Mouse (Mus musculus) embryonic stem cell, embryonic (primary cell): ENCODE results near the gene Prss12.

ENCODE experiments used
- CTCF ChIA-PET, 4 experiments: fragments of 300-600 bp in 2 of 4; fragments of 350-600 bp in 2 of 4; sonication (Branson Sonifier 250); formaldehyde crosslinking; loops; one replicate each; lab custom pipeline; 2022; ENCODE audit warnings: inconsistent platforms in 2 of 4; lab: Charles Lee
- POLR2A ChIA-PET, 4 experiments: fragments of 300-600 bp in 2 of 4; fragments of 350-600 bp in 2 of 4; sonication (Branson Sonifier 250); formaldehyde crosslinking; loops; one replicate each; lab custom pipeline; 2022; ENCODE audit warnings: antibody characterized with exemption in 4 of 4, inconsistent platforms in 1 of 4; lab: Charles Lee

Gene Prss12

DNA sequence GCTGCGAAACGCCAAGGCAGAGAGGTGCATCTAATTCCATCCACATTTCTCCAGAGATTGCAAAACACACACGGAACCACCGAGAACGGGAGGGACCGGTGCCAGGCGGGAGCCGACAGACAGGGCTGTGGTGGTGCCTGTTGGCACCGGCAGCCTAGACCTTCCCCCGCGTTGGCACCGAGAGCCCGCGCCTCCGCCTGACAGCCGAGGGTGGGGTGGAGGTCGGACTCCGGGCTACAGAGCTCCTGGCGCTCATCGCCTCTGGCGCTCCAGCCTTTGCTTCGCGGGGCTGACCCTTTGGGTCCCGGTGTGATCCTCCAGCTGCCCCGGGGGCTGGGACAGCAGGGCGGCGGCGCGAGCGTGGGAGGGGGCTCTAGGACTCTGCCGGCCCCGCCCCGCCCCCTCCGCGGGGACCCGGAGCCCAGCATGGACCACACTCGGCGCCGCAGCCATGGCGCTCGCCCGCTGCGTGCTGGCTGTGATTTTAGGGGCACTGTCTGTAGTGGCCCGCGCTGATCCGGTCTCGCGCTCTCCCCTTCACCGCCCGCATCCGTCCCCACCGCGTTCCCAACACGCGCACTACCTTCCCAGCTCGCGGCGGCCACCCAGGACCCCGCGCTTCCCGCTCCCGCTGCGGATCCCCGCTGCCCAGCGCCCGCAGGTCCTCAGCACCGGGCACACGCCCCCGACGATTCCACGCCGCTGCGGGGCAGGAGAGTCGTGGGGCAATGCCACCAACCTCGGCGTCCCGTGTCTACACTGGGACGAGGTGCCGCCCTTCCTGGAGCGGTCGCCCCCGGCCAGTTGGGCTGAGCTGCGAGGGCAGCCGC, at the start of gene Prss12:
Gene Prss12, plus strand, starts transcription at position 206 of the 830 bp plus-strand sequence.
- POLR2A ChIA-PET = interaction anchor here in 3 of 4 experiments (0.7 to 5.8 kb wide), 7 partner anchors 9 to 511 kb away, joined by 3 to 46 read pairs (median 5); no protein-coding TSS in a partner anchor
- CTCF ChIA-PET = interaction anchor here in 2 of 4 experiments (0.6 to 1.0 kb wide), 2 partner anchors 75 to 216 kb away, joined by 3 to 10 read pairs; no protein-coding TSS in a partner anchor

DNA sequence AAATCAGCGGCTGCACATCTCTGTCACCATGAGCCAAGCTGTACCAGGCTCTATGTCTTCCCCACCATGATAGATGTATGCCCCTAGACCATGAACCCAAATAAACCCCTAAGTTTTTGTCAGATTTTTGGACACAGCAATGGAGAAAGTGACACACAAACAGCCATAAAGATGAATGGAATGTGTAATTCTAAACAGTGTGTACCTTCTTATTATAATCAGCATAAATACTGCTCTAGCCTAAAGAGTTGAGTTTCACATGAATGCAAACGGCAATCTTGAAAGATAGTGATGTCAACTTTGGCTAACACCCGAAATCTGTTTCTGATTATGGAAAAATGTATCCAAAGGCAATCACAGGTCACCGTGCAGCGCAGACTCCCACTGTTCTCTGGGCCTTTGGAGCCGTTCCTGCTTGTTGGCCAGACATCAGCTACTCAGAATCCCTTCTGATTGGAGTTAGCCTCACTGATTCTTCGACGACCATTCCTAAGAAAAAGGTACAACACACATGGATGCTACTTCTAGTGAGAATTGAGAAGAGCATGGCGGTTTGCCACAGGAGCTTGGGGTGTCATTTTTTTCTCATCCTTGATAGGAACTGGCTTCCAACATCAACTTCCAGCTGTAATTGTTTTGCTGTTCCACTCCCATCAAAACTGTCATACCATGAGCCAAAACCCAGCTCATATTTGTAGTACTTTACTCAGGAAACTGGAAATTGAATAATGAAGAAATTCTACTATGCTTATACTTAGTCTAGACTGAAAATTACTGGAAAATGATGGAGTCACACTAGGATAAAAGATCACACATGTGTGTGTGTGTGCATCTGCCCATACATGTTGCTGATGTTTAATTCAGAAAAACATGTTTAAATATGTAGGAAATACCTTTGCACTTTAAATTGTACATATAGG, 48.9 kb upstream of the Prss12 start:
- ChIA-PET POLR2A (interaction anchor here in 1 of 4 experiments (2.6 kb wide), 1 partner anchor 111 kb away, joined by 9 read pairs; no protein-coding TSS in a partner anchor), CTCF (no interaction called here)

- POLR2A ChIA-PET = interaction anchor here in 1 of 4 experiments (0.6 kb wide), 1 partner anchor 889 kb away, joined by 3 read pairs; no protein-coding TSS in a partner anchor
- CTCF ChIA-PET = no interaction called here
Observed at GRCm38 (mm10) chr3:123404945-123405344, 41.8 kb upstream of the Prss12 start.

DNA sequence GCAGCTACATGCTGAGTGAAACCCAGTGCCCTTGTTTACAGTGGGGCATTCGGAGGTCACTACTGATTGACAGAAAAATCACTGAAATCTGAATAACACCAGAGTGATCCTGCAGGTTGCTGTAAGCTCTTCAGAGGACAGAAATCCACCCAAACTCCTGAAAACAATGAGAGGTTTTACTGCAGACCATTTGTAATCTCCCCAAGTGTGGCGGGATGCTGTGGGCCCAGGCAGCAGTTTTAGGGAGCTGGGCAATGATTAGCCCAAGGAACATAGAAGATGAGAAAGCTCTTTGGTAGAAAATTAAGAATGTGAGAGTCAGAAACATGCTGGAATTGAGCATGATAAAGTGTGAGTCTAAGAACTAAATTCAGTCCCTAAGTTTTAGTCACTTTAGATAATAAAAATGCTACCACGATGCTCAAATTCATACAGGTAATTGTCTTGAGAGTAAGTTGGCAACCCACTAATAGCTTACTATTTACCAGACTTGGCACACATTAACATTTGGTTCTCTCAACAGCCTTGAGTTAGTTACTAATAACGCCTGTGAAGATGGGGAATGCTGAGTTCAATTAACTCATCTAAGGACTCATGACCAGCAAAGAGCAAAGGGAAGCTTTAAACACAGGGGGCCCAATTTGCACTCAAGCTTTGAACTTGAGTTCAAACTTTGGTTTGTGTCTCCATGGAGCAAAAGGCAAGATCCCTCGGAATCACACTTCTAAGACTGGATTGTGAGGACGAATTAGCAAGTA, 34.7 kb upstream of the Prss12 start:
- ChIA-PET CTCF (no interaction called here), POLR2A (no interaction called here)

DNA sequence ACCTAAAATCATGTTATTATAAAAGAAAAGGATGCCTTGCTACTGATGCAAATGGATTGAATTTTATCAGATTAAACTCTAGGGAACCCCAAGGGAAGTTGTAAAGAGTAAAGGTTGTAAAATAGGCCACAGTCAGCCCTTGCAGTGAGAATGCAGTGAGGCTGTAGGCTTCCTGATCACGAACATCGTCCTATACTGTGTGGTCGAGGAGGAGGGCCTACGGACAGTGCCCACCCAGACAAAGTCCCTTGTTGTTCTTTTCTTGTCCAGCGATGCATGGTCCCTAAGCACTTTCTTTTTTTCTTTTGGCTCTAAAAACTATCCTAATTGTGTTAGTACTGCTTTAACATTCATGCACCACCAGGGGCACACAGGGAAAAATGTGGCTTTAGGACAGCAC, 33.5 kb upstream of the Prss12 start:
- ChIA-PET CTCF (no interaction called here), POLR2A (no interaction called here)

DNA sequence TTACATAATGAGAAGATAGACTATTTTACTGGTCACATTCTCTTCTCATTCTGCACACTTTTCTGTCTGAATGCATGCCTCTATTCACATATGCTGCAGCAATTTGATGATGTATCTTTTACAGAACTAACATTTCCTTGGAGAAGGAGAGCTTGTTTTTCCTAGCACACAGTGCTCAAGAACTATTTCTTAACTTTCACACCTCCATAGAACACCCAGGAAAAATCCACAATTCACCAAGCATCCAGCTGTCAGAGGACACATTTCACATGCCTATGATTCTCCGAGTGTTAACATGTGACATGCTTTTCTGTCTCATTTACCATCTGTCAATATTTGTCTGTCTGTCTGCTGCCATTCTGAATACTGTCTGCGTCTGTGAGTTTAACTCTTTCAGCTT, 21.1 kb upstream of the Prss12 start:
- POLR2A ChIA-PET = interaction anchor here in 1 of 4 experiments (1.4 kb wide), 1 partner anchor 83 kb away, joined by 4 read pairs; no protein-coding TSS in a partner anchor
- CTCF ChIA-PET = no interaction called here

DNA sequence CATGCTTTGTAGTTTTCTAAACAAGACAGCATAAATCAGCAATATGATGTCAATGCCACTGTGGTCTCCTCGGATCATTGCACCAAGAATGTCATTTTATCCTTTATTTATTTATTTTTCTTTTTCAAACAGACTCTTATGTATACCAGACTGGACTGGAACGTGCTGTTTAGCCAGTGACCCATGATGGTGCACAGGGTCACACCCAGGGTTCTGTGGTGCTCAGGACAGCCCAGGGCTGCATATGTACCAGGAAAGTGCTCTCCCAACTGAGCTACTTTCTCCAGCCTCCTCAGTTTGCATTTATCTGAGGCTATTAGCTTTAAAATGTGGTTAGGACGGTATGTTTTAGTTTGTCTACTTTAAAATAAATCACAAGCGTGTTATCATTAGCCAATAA, 18.7 kb upstream of the Prss12 start:
- ChIA-PET POLR2A (no interaction called here), CTCF (no interaction called here)

DNA sequence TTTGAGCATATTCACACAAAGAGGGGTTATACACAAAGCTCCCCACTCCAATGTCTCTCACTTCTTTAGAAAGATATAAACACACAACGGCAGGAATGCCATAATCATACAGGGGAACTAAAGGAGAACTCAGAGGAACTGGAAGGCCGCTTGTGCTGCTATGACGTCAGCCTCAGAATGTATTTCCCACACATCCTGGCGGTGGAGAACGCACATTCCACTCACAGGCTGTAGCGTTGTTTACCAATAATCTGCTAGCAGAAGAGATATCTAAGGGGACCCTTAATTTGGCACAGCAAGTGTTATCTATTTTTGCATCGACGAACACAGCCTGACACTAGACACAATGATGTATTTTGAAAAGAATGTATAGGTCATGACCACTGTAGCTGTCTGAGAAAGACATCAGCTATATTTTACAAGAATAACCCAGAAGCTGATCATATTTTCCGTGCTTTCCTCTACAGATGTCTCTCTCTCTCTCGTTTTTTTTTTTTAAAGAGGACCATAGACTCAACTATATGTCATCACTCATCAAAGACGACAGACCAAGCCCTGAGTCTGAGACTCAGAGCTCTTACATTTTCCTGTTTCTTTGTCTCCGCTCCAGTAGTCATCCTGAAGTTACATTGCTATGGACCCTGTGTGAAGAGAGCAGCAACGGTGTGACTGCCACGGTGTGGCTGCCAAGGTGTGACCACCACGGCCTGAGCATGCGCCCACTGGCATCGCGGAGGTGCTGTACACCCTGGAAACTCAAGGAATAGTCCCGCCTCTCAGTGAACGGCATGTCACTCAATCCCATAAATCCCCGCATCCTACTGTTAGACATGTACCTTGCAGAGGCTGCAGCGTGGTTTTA, 16.9 kb upstream of the Prss12 start:
- CTCF ChIA-PET = no interaction called here
- POLR2A ChIA-PET = interaction anchor here in 2 of 4 experiments (0.9 to 1.5 kb wide), 3 partner anchors 9 to 79 kb away, joined by 3 to 5 read pairs (median 4); no protein-coding TSS in a partner anchor

DNA sequence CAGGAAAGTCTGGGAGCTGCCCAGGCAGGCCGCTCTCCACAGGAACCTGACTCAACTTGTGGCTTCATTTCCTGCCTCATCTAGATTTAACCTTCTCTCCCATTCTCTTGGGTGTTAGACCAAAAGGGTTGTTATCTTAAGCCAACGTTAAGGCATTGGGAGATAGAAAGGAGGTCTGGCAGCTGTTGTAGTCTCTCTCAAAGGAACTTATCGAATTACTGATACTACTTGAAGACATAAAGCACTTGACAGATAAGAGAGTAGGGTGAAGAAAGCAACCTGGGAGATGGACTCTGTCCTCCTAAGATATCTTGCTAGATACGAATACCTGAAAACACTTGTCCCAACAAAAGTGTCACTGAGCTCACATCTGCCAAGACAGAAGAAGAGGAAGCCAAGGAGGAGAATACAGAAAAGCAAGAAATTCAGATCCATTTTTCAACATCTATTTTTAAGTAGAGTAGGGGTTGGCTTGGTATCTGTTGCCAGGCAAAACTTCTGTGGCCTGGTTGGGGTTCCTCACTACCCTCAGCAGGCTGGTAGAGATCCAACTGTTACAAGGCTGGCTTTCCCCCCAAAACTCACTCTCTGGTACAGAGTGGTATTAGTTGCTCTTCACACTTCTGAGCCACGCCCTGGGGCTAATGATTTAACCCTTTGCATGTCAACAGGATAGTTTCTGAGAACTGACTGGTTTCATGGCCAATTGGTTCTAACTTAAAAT, 14.6 kb upstream of the Prss12 start:
- ChIA-PET CTCF (no interaction called here), POLR2A (interaction anchor here in 2 of 4 experiments (1.1 to 1.2 kb wide), 2 partner anchors 11 to 76 kb away, joined by 3 read pairs; no protein-coding TSS in a partner anchor)

DNA sequence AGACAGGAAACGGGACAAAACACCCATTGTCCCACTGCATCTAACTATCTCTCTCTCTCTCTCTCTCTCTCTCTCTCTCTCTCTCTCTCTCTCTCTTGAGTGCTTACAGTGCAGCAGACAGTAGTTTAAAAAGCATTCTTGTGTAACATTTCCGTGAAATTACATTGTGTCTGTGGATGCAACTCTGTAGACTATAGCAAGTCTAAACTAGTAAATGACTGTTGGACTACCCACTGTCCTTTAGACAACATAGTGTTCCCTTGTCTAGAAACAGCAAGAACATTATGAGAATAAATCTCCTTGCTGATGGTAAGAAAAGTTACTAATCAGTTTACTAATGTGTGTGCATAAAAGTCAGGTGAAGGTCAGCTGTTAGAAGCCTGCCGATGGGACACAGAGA, 13.4 kb upstream of the Prss12 start:
- ChIA-PET POLR2A (no interaction called here), CTCF (interaction anchor here in 2 of 4 experiments (0.6 kb wide), 2 partner anchors 42 to 83 kb away, joined by 4 to 6 read pairs; no protein-coding TSS in a partner anchor)

GRCm38 (mm10) chr3:123437608-123438007, 9.1 kb upstream of the Prss12 start:
- CTCF ChIA-PET = no interaction called here
- POLR2A ChIA-PET = interaction anchor here in 2 of 4 experiments (1.0 to 1.7 kb wide), 3 partner anchors 8 to 71 kb away, joined by 3 to 4 read pairs (median 3); partner anchors contain the start of gene Prss12 (in 1 of the 2)

DNA sequence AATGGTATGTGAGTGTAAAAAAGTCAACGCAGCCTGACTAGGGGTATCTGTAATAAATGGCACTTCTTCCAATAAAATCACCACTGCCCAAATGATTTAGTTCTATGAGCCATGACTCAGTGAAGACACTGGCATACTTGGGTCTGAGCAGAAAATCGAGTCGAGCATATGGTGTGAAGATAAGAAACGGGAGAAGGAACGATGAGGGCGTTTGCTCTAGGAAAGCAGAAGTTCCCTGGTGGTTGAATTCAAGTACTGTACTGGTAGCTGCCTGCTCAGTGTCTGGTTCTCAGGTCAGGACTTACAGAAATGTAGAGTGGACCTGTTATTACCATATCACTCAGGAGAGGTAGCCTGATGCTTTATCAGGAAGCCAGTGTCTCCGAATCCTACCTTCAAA, 6.2 kb upstream of the Prss12 start:
- POLR2A ChIA-PET = interaction anchor here in 2 of 4 experiments (0.6 to 3.3 kb wide), 6 partner anchors 11 to 68 kb away, joined by 3 to 13 read pairs (median 4); no protein-coding TSS in a partner anchor
- CTCF ChIA-PET = interaction anchor here in 1 of 4 experiments (1.4 kb wide), 1 partner anchor 69 kb away, joined by 4 read pairs; no protein-coding TSS in a partner anchor

DNA sequence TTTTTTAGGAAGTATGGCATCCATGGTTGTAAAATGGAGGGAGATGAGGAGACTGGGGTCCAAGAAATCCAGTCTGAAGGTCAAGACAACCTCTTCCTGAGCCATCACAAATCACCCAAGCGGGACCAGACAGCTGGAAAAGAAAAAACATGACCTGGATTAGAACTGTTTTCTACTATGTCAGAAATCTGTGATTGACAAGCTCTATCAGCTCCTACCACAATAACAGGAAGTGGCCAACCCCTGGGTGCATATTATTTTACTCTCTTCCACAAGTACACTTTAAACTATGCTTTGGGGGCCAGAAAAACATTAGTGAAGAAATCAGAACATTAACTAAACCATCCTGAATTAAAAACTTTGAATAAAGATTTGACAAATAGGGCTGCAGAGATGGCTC, 2.2 kb upstream of the Prss12 start:
- CTCF ChIA-PET = interaction anchor here in 1 of 4 experiments (1.3 kb wide), 1 partner anchor 10 kb away, joined by 4 read pairs; no protein-coding TSS in a partner anchor

DNA sequence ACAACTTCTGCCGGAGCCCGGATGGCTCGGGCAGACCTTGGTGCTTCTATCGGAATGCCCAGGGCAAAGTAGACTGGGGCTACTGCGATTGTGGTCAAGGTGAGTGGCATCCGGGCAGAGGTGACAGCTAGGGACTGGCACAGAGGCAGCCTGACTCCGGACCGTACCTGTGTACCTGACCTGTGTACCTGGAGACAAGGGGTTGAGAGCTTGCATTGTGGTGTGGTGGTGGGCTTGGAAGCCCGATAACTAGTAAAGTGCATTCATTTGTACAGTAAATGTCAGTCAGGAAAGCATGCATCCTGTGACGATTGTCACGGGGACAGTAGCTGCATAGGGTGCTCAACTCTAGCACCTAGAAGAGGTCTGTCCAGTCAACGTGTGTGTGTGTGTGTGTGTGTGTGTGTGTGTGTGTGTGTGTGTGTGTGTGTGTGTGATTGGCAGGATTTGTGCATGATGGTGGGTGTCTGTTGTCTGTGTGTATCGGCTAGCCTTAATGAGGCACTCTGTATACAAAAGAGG, 886 bp downstream of the Prss12 start:
- ChIA-PET POLR2A (interaction anchor here in 3 of 4 experiments (0.7 to 5.8 kb wide), 5 partner anchors 59 to 512 kb away, joined by 3 to 46 read pairs (median 10); no protein-coding TSS in a partner anchor), CTCF (interaction anchor here in 1 of 4 experiments (0.6 kb wide), 1 partner anchor 95 kb away, joined by 3 read pairs; no protein-coding TSS in a partner anchor)

More for the DNA sequence above, 2.2 kb upstream of the Prss12 start:
- POLR2A ChIA-PET = interaction anchor here in 1 of 4 experiments (5.8 kb wide), 1 partner anchor 63 kb away, joined by 46 read pairs; no protein-coding TSS in a partner anchor

DNA sequence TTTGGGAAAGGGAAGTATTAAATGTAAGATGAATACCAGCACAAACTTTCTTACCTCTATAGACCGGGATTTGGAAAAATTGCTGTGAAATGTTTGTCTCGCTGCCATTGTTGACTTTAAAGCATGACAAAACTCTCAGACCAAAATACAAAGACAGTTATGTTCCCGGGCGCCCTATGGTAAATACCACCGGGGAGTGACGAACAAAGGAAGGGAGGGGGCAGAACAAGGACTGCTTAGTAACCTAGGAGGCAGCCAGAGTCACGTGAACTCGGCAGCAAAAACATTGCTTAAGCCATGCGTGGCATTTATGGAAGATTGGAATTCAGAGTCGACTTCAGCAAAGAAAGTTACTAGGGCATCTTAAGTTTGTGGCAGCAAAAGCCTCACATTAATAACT, 1.4 kb downstream of the Prss12 start:
- ChIA-PET CTCF (interaction anchor here in 1 of 4 experiments (0.6 kb wide), 1 partner anchor 96 kb away, joined by 3 read pairs; no protein-coding TSS in a partner anchor), POLR2A (interaction anchor here in 3 of 4 experiments (2.6 to 5.8 kb wide), 3 partner anchors 59 to 60 kb away, joined by 10 to 46 read pairs (median 18); no protein-coding TSS in a partner anchor)

DNA sequence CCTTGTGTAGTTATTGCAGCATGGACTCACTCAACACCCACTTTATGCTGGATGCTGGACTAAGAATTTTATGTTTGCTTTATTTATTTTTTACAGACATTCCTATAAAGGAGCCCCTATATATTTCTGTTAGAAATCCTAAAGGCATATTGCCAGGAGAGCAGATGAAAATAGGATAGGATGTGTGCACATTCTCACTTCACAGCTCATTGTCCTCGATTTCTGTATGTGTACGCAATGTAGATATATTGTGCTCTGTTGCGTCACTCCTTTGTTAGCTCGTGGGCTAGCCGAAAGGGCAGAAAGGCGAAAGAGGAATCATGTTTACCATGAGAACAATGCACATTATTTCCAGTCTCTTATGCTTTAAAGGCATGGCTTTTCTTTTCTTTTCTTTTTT, 3.4 kb downstream of the Prss12 start:
- POLR2A ChIA-PET = interaction anchor here in 2 of 4 experiments (1.9 to 5.8 kb wide), 2 partner anchors 57 to 58 kb away, joined by 6 to 46 read pairs; no protein-coding TSS in a partner anchor
- CTCF ChIA-PET = no interaction called here
